Mouse (Mus musculus): ENCODE measurements around the gene Esr1.

DNA sequence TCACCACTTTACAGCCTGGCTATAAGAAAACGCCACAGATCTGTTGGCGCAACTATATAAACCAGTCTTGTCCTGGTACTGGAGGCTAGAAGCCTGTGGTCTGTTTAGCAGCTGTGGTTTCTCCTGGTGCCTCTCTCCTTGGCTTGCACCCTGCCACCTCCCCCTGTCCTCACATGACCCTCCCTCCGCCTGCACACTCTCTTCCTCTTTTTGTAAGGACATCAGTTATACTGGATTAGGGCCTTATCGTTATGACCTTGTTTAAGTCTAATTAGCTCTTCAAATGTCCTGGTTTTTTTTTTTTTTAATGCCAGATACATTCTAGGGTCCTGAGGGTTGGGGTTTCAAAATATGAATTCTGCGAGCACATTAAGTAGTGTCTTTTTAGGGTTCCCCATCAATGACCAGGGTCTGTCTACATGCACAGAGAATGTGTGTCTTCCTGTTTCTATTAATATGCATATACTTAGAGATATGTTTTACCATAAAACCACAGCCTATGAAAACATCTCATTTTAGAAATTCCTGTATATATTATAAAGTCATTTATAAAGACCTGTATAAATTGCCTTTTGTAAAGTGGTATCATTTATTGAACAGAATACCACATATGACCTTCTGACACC lies 175.7 kb downstream of the Esr1 start:
- no peak for TF ChIP-seq POLR2A (IDR thresholded peaks at IDR 0.05; ENCODE audit: low read depth, low read length)
- TF ChIP-seq CTCF (IDR thresholded peaks at IDR 0.05; ENCODE audit: borderline replicate concordance, insufficient read depth, low read length) = no peak

Data from embryonic fibroblast, embryonic 13.5 days (primary cell).